Mouse (Mus musculus): ENCODE data around the gene Tnnt3. TPM values are rescaled to one million over a fixed set of nuclear protein-coding genes. Genes with fewer than 3 reads are reported as not detected.

Gene Tnnt3
- total and polyA plus RNA-seq, 2 experiments from 2014 or later, result 1.3 to 3.1 TPM

DNA sequence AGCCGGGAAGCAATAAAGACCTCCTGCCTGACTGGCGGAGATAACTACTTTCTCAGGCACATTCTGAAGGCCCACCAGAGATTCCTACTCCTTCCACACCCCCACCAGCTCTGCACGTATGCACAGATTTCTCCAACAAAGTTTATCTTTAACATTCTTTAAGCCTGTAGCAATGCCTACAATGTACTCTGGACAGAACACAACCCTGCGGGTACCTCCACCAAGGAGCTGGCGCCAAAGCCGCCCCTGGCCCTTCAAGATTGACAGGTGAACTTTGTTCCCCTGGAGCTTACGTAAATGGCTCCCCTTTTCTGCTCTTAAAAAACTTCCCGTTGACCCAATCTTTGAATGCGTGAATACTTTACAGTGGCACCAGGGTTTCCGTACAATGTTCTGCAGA lies 30.7 kb downstream of the Tnnt3 start:
- no peaks in the 10 kb centered on the region for H3K27me3 ChIP-seq (ENCODE audit: insufficient read depth, low read length)
- 59% methylated on average over 10 of the region's 10 CpGs for WGBS
- no peak overlapping the region for H3K27ac ChIP-seq
- no peak for DNase-seq (ENCODE audit: low spot score)
- no peak overlapping the region for H3K4me3 ChIP-seq (ENCODE audit: low read length)
- H3K4me1 ChIP-seq (ENCODE audit: insufficient read depth, low read length), result peaks cover 10% of the 10 kb centered on the region
- no peaks in the 10 kb centered on the region for H3K9me3 ChIP-seq (ENCODE audit: low read length)
- ATAC-seq, result no peak
- no peak overlapping the region for H3K9ac ChIP-seq (replicated peaks; ENCODE audit: low read length)
- TF ChIP-seq CTCF (IDR thresholded peaks at IDR 0.05; ENCODE audit: low read depth), result no peak
- no peaks in the 10 kb centered on the region for H3K36me3 ChIP-seq (ENCODE audit: insufficient read depth, low read length)
- H3K4me2 ChIP-seq (ENCODE audit: low read depth, low read length), result no peak overlapping the region

DNA sequence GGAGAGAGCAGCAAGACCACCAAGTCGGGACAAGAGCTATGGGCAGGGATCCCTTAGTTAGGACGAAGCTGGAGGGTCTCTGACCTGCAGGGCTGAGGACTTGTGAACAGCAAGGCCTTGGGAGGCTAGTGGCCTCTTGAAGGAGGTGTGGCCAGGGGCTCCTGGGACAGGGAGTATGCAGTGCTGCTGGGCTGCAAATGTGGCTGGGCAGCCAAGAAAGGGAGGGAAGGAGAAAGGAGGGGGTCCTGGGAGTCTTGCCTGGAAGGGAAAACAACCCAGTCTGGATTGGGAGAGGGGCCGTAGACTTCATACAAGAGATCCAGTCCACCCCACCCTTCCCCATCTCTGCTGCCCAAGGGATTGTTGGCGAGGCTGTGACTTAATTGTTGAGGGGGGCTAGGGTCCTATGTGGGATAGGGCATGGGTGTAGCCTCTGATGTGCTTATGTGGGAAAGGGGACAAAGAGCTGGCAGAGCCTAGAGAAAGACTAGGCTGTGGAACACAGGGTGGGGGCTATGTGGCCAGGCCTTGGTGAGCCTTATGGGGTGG lies 33.4 kb downstream of the Tnnt3 start:
- Histone ChIP-seq H3K4me1 (ENCODE audit: insufficient read depth, low read length) (peaks cover 10% of the 10 kb centered on the region), H3K4me2 (ENCODE audit: low read depth, low read length) (no peak overlapping the region), H3K4me3 (ENCODE audit: low read length) (no peak overlapping the region), H3K9ac (replicated peaks; ENCODE audit: low read length) (peak overlapping the region; percentile 59; the same call in 1 of the 2 replicates), H3K36me3 (ENCODE audit: insufficient read depth, low read length) (0 out of 2 replicates have a peak, but pooled peaks cover 3% of the 10 kb centered on the region), H3K9me3 (ENCODE audit: low read length) (no peaks in the 10 kb centered on the region), H3K27me3 (ENCODE audit: insufficient read depth, low read length) (no peaks in the 10 kb centered on the region), H3K27ac (0 out of 2 replicates have a peak overlapping the region, but pooled peaks have one; percentile 36)
- ATAC-seq (no peak), DNase-seq (ENCODE audit: low spot score) (no peak)
- no peak for TF ChIP-seq CTCF (IDR thresholded peaks at IDR 0.05; ENCODE audit: low read depth)
- 83% methylated on average over 4 of the region's 4 CpGs for WGBS

DNA sequence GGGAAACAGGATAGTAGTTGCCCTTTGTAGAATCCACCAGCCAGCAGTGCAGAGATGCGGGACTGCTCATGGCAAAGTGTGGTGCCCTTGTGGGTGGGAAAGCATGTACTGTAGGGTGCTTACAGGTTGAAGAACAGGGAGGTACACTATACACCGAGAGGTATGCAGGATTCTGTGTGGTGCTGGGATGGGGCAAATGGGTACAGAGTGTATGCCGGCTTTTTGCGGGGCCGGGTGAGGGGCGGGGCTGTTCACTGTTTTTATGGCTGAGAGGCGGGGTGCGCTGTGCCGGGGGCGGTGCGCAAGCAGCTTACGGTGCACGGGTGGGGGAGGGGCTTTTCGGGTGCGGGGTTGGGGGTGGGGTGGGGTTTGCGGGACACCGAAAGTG lies 34.0 kb downstream of the Tnnt3 start, which contains the start of gene Mrpl23:
Mrpl23 (plus strand) TSS at position 16 of the 388 bp plus-strand sequence.
- Histone ChIP-seq H3K4me1 (ENCODE audit: insufficient read depth, low read length) (peaks cover 10% of the 10 kb centered on the region), H3K9ac (replicated peaks; ENCODE audit: low read length) (peak within 1 kb of the TSS; percentile 59), H3K9me3 (ENCODE audit: low read length) (no peaks in the 10 kb centered on the region), H3K4me2 (ENCODE audit: low read depth, low read length) (peak within 1 kb of the TSS; percentile 70), H3K36me3 (ENCODE audit: insufficient read depth, low read length) (0 out of 2 replicates have a peak, but pooled peaks cover 3% of the 10 kb centered on the region), H3K4me3 (ENCODE audit: low read length) (peak within 1 kb of the TSS; percentile 55), H3K27me3 (ENCODE audit: insufficient read depth, low read length) (no peaks in the 10 kb centered on the region), H3K27ac (peak within 1 kb of the TSS; percentile 75)
- no peak for DNase-seq (ENCODE audit: low spot score)
- no peak for TF ChIP-seq CTCF (IDR thresholded peaks at IDR 0.05; ENCODE audit: low read depth)
- ATAC-seq, result peak; percentile 77
- 5% methylated on average over 16 of the region's 17 CpGs for WGBS

DNA sequence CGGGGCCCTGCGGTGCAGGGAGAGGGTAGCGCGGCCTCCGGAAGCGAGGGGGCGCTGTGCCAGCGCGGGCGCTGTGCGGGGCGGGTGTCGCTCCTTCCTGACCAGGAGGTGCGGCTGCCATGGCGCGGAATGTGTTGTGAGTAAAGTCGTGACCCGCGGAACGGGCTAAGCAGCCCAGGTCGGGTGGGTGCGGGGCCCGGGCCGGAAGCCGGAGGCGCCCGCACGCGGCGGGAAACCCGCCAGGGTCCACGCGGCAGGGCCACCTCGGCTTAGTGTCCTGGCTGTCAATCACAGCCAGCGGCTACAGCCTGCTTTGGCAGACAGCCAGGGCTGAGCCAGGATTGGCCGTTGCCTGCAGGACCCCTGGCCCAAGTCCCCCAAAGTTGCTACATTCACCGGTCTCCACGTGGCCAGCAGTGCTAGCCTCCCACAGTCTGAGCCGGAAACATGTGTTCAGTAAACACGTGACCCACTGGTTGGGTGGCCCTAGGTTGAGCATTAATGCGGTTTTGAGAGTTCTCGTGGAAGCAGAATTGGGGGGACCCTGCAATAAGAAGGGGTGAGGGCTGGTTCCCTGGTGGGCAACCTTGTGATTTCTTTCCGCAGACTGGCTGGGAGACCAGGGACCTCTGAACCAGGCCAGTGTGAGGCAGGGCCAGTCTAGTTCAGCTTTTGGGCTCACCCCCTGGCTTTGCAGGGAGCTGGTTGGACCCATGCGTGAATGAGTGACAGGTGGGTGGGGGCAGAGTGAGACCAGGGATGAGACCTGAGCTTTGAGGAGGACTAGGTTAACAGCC lies 34.6 kb downstream of the Tnnt3 start:
- Histone ChIP-seq H3K4me1 (ENCODE audit: insufficient read depth, low read length) (peaks cover 10% of the 10 kb centered on the region), H3K36me3 (ENCODE audit: insufficient read depth, low read length) (0 out of 2 replicates have a peak, but pooled peaks cover 3% of the 10 kb centered on the region), H3K4me3 (ENCODE audit: low read length) (peak overlapping the region; percentile 55), H3K27me3 (ENCODE audit: insufficient read depth, low read length) (no peaks in the 10 kb centered on the region), H3K9ac (replicated peaks; ENCODE audit: low read length) (peak overlapping the region; percentile 59), H3K9me3 (ENCODE audit: low read length) (no peaks in the 10 kb centered on the region), H3K27ac (peak overlapping the region; percentile 75), H3K4me2 (ENCODE audit: low read depth, low read length) (peak overlapping the region; percentile 70)
- DNase-seq (ENCODE audit: low spot score) (peak; percentile 93), ATAC-seq (peak; percentile 92)
- 1% methylated on average over 41 of the region's 44 CpGs for WGBS
- peak; percentile 75 for TF ChIP-seq CTCF (IDR thresholded peaks at IDR 0.05; ENCODE audit: low read depth)

DNA sequence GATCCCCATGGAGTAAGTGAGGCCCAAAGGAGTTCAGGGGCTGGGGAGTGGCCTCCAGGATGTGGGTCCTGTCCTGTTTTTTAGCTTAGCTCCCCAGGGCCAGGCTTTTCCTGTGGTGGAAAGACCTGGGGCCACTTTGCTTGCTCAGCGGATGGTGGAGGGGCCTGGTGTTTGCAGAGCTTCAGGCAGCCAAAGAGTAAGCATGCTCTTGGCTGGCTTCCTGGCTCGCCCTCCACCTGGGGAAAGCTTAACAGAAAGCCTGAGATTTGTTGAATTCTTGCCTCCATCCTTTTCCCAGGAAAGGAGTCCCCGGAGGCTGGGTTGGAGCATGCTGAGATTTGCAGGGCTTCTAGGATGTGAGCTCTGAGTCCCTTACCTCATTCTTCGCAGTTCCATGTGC lies 36.5 kb downstream of the Tnnt3 start:
- 87% methylated on average over 4 of the region's 4 CpGs for WGBS
- ATAC-seq, result no peak

DNA sequence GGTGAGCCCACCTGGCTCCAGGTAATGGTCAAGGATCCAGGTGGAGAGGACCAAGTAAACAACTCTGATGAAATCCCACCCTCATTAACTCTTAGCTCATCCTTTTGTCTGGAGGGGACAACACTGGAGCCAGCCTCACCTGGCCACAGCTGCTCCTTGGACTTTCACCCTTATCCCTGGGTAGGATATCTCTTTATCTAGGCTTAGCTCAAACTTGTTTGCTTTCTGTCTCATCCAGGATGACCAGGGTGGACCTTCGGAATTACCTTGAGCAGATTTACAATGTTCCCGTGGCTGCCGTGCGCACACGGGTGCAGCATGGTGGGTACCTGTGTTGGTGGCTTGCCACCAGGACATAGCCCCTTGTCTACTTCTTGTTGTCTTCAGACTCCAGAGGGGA lies 37.2 kb downstream of the Tnnt3 start:
- WGBS, result 97% methylated on average over 5 of the region's 5 CpGs
- no peak for TF ChIP-seq CTCF (IDR thresholded peaks at IDR 0.05; ENCODE audit: low read depth)

More for the DNA sequence above, 36.5 kb downstream of the Tnnt3 start:
- H3K9ac ChIP-seq (replicated peaks; ENCODE audit: low read length), result no peak overlapping the region
- H3K27ac ChIP-seq, result no peak overlapping the region
- H3K27me3 ChIP-seq (ENCODE audit: insufficient read depth, low read length), result no peaks in the 10 kb centered on the region
- H3K36me3 ChIP-seq (ENCODE audit: insufficient read depth, low read length), result 0 out of 2 replicates have a peak, but pooled peaks cover 3% of the 10 kb centered on the region
- H3K4me3 ChIP-seq (ENCODE audit: low read length), result no peak overlapping the region
- no peak for TF ChIP-seq CTCF (IDR thresholded peaks at IDR 0.05; ENCODE audit: low read depth)
- H3K4me2 ChIP-seq (ENCODE audit: low read depth, low read length), result no peak overlapping the region
- H3K4me1 ChIP-seq (ENCODE audit: insufficient read depth, low read length), result peaks cover 10% of the 10 kb centered on the region
- no peaks in the 10 kb centered on the region for H3K9me3 ChIP-seq (ENCODE audit: low read length)
- DNase-seq (ENCODE audit: low spot score), result no peak

More for the DNA sequence above, 37.2 kb downstream of the Tnnt3 start:
- DNase-seq (ENCODE audit: low spot score) (no peak), ATAC-seq (no peak)
- H3K36me3 ChIP-seq (ENCODE audit: insufficient read depth, low read length), result peaks cover 5% of the 10 kb centered on the region; the same call in 1 of the 2 replicates
- no peaks in the 10 kb centered on the region for H3K9me3 ChIP-seq (ENCODE audit: low read length)
- no peak overlapping the region for H3K4me3 ChIP-seq (ENCODE audit: low read length)
- no peak overlapping the region for H3K27ac ChIP-seq
- H3K4me2 ChIP-seq (ENCODE audit: low read depth, low read length), result no peak overlapping the region
- peaks cover 10% of the 10 kb centered on the region for H3K4me1 ChIP-seq (ENCODE audit: insufficient read depth, low read length)
- H3K27me3 ChIP-seq (ENCODE audit: insufficient read depth, low read length), result no peaks in the 10 kb centered on the region
- no peak overlapping the region for H3K9ac ChIP-seq (replicated peaks; ENCODE audit: low read length)

Measured in hindbrain, postnatal 0 days (tissue).